Mouse (Mus musculus) liver, embryonic 12.5 days (tissue): ENCODE results near the gene Cd52. TPM values are rescaled to one million over a fixed set of nuclear protein-coding genes. Genes with fewer than 3 reads are reported as not detected.

ENCODE experiments used
- polyA plus RNA-seq: library from polyadenylated mRNA; unstranded; fragments of >200 nt; fragmentation: Nextera tagmentation; extraction: Ambion mirVana; gene quantifications from 2 replicates; pipeline ENCODE4 v1.2.1, GENCODE M21; 2016

Gene Cd52
- polyA plus RNA-seq, 1 experiment from 2014 or later = 18.5 TPM

Other genes starting within 250 kb of the Cd52 start
- 60.9 and 63.1 TPM in 2 replicates for gene Rps6ka1, start 207.3 kb downstream of the Cd52 start, polyA plus RNA-seq
- 971 and 1,001 TPM in 2 replicates for gene Hmgn2, start 126.4 kb downstream of the Cd52 start, polyA plus RNA-seq
- gene Dhdds, start 94.2 kb downstream of the Cd52 start, polyA plus RNA-seq = 24.5 and 25.6 TPM in 2 replicates
- 4.2 and 5.8 TPM in 2 replicates for gene Lin28a, start 76.2 kb downstream of the Cd52 start, polyA plus RNA-seq
- gene Zfp683, start 41.2 kb downstream of the Cd52 start, polyA plus RNA-seq = not detected in 2 replicates
- gene Crybg2, start 34.3 kb downstream of the Cd52 start, polyA plus RNA-seq = 0.71 and 0.82 TPM in 2 replicates
- gene Ubxn11, start 7.5 kb upstream of the Cd52 start, polyA plus RNA-seq = 3.4 and 3.7 TPM in 2 replicates
- 187 and 205 TPM in 2 replicates for gene Sh3bgrl3, start 33.7 kb upstream of the Cd52 start, polyA plus RNA-seq
- gene Cep85, start 92.0 kb upstream of the Cd52 start, polyA plus RNA-seq = 37.5 and 38.0 TPM in 2 replicates
- not detected in 2 replicates for gene Gm7534, start 107.9 kb upstream of the Cd52 start, polyA plus RNA-seq
- not detected in 2 replicates for gene Catsper4, start 132.3 kb upstream of the Cd52 start, polyA plus RNA-seq
- gene Cnksr1, start 143.3 kb upstream of the Cd52 start, polyA plus RNA-seq = 0.19 TPM in 1 of 2 replicates, not detected in the other
- 0.30 and 0.48 TPM in 2 replicates for gene E130218I03Rik, start 148.6 kb upstream of the Cd52 start, polyA plus RNA-seq
- gene Zfp593, start 150.5 kb upstream of the Cd52 start, polyA plus RNA-seq = 15.7 and 16.5 TPM in 2 replicates
- gene Gm30191, start 151.9 kb upstream of the Cd52 start, polyA plus RNA-seq = not detected in 2 replicates
- gene Grrp1, start 159.0 kb upstream of the Cd52 start, polyA plus RNA-seq = 1.5 and 1.8 TPM in 2 replicates
- 14.9 and 16.4 TPM in 2 replicates for gene Pdik1l, start 192.8 kb upstream of the Cd52 start, polyA plus RNA-seq
- gene Trim63, start 220.0 kb upstream of the Cd52 start, polyA plus RNA-seq = 0.20 and 0.23 TPM in 2 replicates
- not detected in 2 replicates for gene Slc30a2, start 248.1 kb upstream of the Cd52 start, polyA plus RNA-seq